Mouse (Mus musculus): Measurements from ENCODE around the gene 4933411K16Rik. TPM values are rescaled to one million over a fixed set of nuclear protein-coding genes. Genes with fewer than 3 reads are reported as not detected.

Gene 4933411K16Rik
- polyA plus RNA-seq, 1 experiment from 2014 or later = not detected

DNA sequence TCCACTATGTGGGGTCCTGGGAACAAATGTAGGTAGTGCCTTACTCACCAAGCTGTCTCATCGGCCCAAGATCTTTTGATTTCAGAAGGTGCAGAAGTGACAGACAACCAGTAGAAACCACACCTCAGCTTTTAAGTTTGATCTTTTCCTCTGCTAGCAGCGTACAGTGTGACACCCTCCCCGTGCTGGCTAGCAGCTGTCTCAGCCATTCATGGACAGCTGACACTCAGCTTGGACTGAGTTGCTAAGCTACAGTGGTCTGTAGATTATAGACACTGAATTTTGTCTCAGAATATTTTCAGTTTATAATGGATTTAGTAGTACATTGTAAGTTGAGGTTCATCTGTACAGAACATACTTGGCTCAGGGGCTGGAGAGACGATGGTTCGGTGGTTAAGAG lies 20.9 kb upstream of the 4933411K16Rik start:
- Histone ChIP-seq H3K36me3 (ENCODE audit: control insufficient read depth, insufficient read depth, low read length) (peaks cover 2% of the 10 kb centered on the region; the same call in 1 of the 2 replicates), H3K27me3 (ENCODE audit: control insufficient read depth, insufficient read depth, low read length) (no peaks in the 10 kb centered on the region), H3K27ac (ENCODE audit: low read depth, low read length) (no peak overlapping the region), H3K4me2 (no peak overlapping the region), H3K4me1 (ENCODE audit: control insufficient read depth, insufficient read depth, low read length) (peaks cover 11% of the 10 kb centered on the region), H3K9ac (ENCODE audit: low read depth, low read length) (no peak overlapping the region), H3K9me3 (replicated peaks; ENCODE audit: control insufficient read depth, low read length) (no peaks in the 10 kb centered on the region), H3K4me3 (ENCODE audit: low read depth, low read length) (no peak overlapping the region)
- ATAC-seq (replicated peaks; ENCODE audit: insufficient number of reproducible peaks, low FRiP score, low TSS enrichment) = no peak
- WGBS (ENCODE audit: insufficient replicate concordance) = 80% methylated on average over 5 of the region's 5 CpGs

DNA sequence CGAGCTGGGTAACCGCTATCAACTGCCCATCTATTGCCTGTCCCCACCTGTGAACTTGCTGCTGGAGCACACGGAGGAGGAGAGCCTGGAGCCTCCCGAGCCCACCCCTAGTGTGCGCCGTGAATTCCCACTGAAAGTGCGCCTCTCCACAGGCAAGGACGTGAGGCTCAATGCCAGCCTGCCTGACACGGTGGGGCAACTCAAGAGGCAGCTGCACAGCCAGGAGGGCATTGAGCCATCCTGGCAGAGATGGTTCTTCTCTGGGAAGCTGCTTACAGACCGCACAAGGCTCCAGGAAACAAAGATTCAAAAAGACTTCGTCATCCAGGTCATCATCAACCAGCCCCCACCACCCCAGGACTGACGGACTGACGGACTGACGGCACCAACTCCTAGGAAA lies 18.4 kb upstream of the 4933411K16Rik start:
- H3K27me3 ChIP-seq (ENCODE audit: control insufficient read depth, insufficient read depth, low read length) = no peaks in the 10 kb centered on the region
- no peak for ATAC-seq (replicated peaks; ENCODE audit: insufficient number of reproducible peaks, low FRiP score, low TSS enrichment)
- no peak overlapping the region for H3K4me3 ChIP-seq (ENCODE audit: low read depth, low read length)
- no peak overlapping the region for H3K4me2 ChIP-seq
- peaks cover 2% of the 10 kb centered on the region; the same call in 1 of the 2 replicates for H3K36me3 ChIP-seq (ENCODE audit: control insufficient read depth, insufficient read depth, low read length)
- 74% methylated on average over 14 of the region's 14 CpGs for WGBS (ENCODE audit: insufficient replicate concordance)
- peaks cover 11% of the 10 kb centered on the region for H3K4me1 ChIP-seq (ENCODE audit: control insufficient read depth, insufficient read depth, low read length)
- H3K9ac ChIP-seq (ENCODE audit: low read depth, low read length) = no peak overlapping the region; the same call in 1 of the 2 replicates
- H3K27ac ChIP-seq (ENCODE audit: low read depth, low read length) = no peak overlapping the region
- H3K9me3 ChIP-seq (replicated peaks; ENCODE audit: control insufficient read depth, low read length) = no peaks in the 10 kb centered on the region

DNA sequence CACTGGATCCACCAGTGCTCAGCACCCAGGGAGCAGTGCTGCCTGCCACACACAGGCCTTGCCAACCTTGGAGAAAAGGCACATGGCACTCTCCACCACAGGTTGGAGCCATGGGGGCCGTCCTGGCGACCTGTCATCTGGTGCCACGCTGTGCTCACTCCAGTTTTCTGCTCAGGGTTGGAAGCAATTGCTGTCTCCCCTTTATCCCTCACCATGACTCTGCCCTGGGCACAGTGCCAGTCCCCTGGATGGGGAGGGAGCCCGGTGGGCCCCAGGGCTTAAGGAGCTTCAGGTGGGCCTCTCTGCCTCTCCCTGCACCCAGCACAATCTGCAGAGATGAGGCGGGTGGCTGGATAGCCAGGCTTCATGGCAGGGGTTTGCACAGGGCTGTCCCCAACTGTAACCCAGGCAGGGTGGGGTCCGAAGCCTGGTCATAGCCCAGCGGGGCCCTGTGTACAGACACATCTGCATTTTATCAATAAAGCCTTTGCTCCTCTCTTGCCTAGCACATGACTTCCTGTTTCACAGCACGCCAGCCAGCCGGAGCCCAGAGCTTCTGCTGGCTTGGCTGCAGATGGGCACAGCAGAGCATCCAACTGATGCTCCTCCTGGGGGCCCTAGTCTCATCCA lies 17.8 kb upstream of the 4933411K16Rik start:
- H3K4me3 ChIP-seq (ENCODE audit: low read depth, low read length) = no peak overlapping the region
- peaks cover 2% of the 10 kb centered on the region; the same call in 1 of the 2 replicates for H3K36me3 ChIP-seq (ENCODE audit: control insufficient read depth, insufficient read depth, low read length)
- H3K9me3 ChIP-seq (replicated peaks; ENCODE audit: control insufficient read depth, low read length) = no peaks in the 10 kb centered on the region
- 59% methylated on average over 9 of the region's 9 CpGs for WGBS (ENCODE audit: insufficient replicate concordance)
- ATAC-seq (replicated peaks; ENCODE audit: insufficient number of reproducible peaks, low FRiP score, low TSS enrichment) = no peak
- H3K27me3 ChIP-seq (ENCODE audit: control insufficient read depth, insufficient read depth, low read length) = no peaks in the 10 kb centered on the region; the same call in 1 of the 2 replicates
- no peak overlapping the region for H3K4me2 ChIP-seq
- no peak overlapping the region for H3K27ac ChIP-seq (ENCODE audit: low read depth, low read length)
- H3K9ac ChIP-seq (ENCODE audit: low read depth, low read length) = no peak overlapping the region; the same call in 1 of the 2 replicates
- peaks cover 11% of the 10 kb centered on the region for H3K4me1 ChIP-seq (ENCODE audit: control insufficient read depth, insufficient read depth, low read length)

DNA sequence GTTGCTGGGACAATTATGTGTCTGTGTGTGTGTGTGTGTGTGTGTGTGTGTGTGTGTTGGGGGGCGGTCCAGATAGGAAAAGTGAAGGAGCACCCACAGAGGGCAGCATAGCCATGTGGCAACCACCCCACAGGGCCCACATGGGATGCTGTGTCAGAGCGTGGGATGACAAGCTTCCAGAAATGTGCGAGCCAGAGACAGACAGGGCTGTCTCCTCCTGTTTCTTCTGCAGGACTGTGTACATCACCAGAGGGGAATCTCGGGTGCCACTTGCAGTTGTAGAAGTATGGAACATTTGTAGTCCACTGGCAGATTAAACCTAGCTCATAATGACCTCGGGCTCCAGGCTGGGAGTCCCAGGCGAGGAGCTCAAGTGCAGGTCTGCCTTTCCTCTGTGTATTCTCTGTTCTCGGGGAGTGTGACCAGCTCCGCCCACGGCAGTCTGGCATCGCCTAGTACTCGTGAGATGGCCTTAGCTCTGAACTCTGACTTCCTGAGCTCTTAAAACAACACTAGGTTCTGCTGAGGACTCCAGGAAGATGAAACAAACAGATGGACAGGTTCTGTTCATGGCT lies 17.1 kb upstream of the 4933411K16Rik start:
- Histone ChIP-seq H3K4me3 (ENCODE audit: low read depth, low read length) (no peak overlapping the region), H3K36me3 (ENCODE audit: control insufficient read depth, insufficient read depth, low read length) (peaks cover 2% of the 10 kb centered on the region; the same call in 1 of the 2 replicates), H3K4me2 (no peak overlapping the region), H3K4me1 (ENCODE audit: control insufficient read depth, insufficient read depth, low read length) (peaks cover 11% of the 10 kb centered on the region), H3K27ac (ENCODE audit: low read depth, low read length) (no peak overlapping the region), H3K27me3 (ENCODE audit: control insufficient read depth, insufficient read depth, low read length) (no peaks in the 10 kb centered on the region; the same call in 1 of the 2 replicates), H3K9me3 (replicated peaks; ENCODE audit: control insufficient read depth, low read length) (no peaks in the 10 kb centered on the region), H3K9ac (ENCODE audit: low read depth, low read length) (no peak overlapping the region)
- WGBS (ENCODE audit: insufficient replicate concordance) = 50% methylated on average over 11 of the region's 11 CpGs
- ATAC-seq (replicated peaks; ENCODE audit: insufficient number of reproducible peaks, low FRiP score, low TSS enrichment) = no peak

DNA sequence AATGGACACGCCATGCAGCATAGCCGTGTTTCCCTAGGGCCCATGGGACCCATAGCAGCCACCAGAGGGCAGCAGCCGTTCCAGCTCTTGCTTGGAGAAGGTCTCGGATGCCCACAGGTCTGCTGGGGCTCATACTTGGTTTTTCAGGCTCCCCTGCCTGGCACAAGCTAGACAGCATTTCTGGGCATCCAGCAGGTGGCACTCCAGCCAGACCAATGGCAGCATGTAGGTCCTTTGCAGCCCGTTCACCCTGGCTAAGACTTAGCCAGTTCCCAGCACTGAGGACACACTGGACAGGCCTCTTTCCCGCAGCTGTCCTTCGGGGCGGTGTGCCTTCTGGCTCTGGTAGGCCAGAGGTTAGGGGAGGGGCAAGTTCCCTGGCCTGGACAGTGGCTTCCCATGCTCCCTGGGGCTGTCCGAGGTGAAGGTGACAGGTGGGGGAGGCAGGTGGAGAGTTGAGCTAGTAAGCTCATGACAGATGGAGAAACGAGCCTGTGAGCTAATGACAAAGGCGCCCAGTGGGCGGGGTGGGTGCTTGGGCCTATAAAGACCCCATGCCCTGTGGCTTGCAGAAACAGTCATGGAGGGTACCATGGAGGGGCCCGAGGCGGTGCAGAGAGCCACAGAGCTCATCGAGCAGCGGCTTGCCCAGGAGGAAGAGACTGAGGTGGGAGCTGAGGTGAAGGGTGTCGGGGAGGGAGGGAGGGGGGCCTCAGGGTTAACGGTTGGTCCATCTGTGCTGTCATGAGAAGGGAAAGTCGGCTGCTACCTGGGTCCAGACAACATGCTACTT lies 16.4 kb upstream of the 4933411K16Rik start, which contains the start of gene Ankrd2:
Ankrd2 (plus strand) TSS at position 545 of the 793 bp plus-strand sequence.
- 65% methylated on average over 19 of the region's 19 CpGs for WGBS (ENCODE audit: insufficient replicate concordance)
- no peak within 1 kb of the TSS for H3K27ac ChIP-seq (ENCODE audit: low read depth, low read length)
- H3K4me2 ChIP-seq = no peak within 1 kb of the TSS
- H3K27me3 ChIP-seq (ENCODE audit: control insufficient read depth, insufficient read depth, low read length) = peaks cover 6% of the 10 kb centered on the region; the same call in 1 of the 2 replicates
- H3K4me1 ChIP-seq (ENCODE audit: control insufficient read depth, insufficient read depth, low read length) = peaks cover 11% of the 10 kb centered on the region
- ATAC-seq (replicated peaks; ENCODE audit: insufficient number of reproducible peaks, low FRiP score, low TSS enrichment) = no peak; the same call in 1 of the 2 replicates
- H3K4me3 ChIP-seq (ENCODE audit: low read depth, low read length) = no peak within 1 kb of the TSS
- H3K9ac ChIP-seq (ENCODE audit: low read depth, low read length) = no peak within 1 kb of the TSS
- H3K9me3 ChIP-seq (replicated peaks; ENCODE audit: control insufficient read depth, low read length) = no peaks in the 10 kb centered on the region
- H3K36me3 ChIP-seq (ENCODE audit: control insufficient read depth, insufficient read depth, low read length) = peaks cover 2% of the 10 kb centered on the region; the same call in 1 of the 2 replicates

DNA sequence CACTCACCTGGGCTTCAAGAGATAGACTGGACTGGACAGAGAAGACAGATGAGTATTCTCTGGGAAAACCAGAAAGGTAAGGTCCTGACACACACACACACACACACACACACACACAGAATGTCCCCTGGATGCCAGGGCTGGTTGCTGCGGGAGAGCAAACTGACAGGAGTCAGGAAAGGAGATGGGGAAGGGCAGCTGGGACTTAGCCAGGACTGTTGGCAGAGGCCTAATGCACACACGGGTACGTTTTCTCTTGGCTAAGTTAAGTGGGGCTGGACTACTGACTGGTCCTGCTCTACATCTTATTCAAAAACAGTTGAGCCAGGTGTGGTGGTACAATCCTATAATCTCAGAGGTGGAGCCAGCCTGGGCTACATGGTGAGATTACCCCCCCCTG lies 15.7 kb upstream of the 4933411K16Rik start:
- Histone ChIP-seq H3K4me3 (ENCODE audit: low read depth, low read length) (no peak overlapping the region), H3K27ac (ENCODE audit: low read depth, low read length) (no peak overlapping the region), H3K4me2 (no peak overlapping the region), H3K36me3 (ENCODE audit: control insufficient read depth, insufficient read depth, low read length) (peaks cover 2% of the 10 kb centered on the region; the same call in 1 of the 2 replicates), H3K4me1 (ENCODE audit: control insufficient read depth, insufficient read depth, low read length) (peaks cover 11% of the 10 kb centered on the region), H3K27me3 (ENCODE audit: control insufficient read depth, insufficient read depth, low read length) (peaks cover 6% of the 10 kb centered on the region; the same call in 1 of the 2 replicates), H3K9ac (ENCODE audit: low read depth, low read length) (no peak overlapping the region), H3K9me3 (replicated peaks; ENCODE audit: control insufficient read depth, low read length) (no peaks in the 10 kb centered on the region)
- no peak for ATAC-seq (replicated peaks; ENCODE audit: insufficient number of reproducible peaks, low FRiP score, low TSS enrichment)
- WGBS (ENCODE audit: insufficient replicate concordance) = 81% methylated on average over 3 of the region's 3 CpGs

DNA sequence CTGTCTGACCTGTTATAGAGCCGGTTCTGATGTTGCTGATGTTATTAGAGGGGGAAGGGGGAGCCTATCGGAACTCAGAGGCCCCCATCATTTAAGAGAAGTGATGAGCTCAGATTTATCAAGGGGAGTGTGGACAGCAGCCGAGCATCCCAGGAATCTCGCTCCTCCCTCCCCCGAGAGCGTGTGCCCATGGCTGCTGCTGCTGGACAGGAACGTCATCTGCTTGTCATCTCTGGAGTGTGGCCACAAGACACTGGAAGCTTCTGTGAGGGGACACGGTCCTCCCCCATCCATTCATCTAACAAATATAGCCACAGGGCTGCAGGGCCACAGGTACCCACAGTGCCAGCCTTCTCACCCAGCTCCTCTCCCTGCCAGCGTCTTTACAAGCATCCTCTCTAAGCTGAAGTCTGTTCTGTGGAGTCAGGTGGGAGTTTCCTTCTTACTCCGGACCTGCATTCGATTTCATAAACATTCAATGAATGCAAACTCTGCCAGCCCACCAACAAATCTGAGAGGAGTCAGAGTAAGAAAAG lies 14.8 kb upstream of the 4933411K16Rik start:
- 52% methylated on average over 11 of the region's 11 CpGs for WGBS (ENCODE audit: insufficient replicate concordance)
- no peak overlapping the region for H3K4me3 ChIP-seq (ENCODE audit: low read depth, low read length)
- peaks cover 11% of the 10 kb centered on the region for H3K4me1 ChIP-seq (ENCODE audit: control insufficient read depth, insufficient read depth, low read length)
- H3K4me2 ChIP-seq = no peak overlapping the region
- peaks cover 6% of the 10 kb centered on the region; the same call in 1 of the 2 replicates for H3K27me3 ChIP-seq (ENCODE audit: control insufficient read depth, insufficient read depth, low read length)
- no peak overlapping the region for H3K27ac ChIP-seq (ENCODE audit: low read depth, low read length)
- no peaks in the 10 kb centered on the region for H3K9me3 ChIP-seq (replicated peaks; ENCODE audit: control insufficient read depth, low read length)
- H3K9ac ChIP-seq (ENCODE audit: low read depth, low read length) = no peak overlapping the region
- H3K36me3 ChIP-seq (ENCODE audit: control insufficient read depth, insufficient read depth, low read length) = peaks cover 2% of the 10 kb centered on the region; the same call in 1 of the 2 replicates
- no peak for ATAC-seq (replicated peaks; ENCODE audit: insufficient number of reproducible peaks, low FRiP score, low TSS enrichment)

DNA sequence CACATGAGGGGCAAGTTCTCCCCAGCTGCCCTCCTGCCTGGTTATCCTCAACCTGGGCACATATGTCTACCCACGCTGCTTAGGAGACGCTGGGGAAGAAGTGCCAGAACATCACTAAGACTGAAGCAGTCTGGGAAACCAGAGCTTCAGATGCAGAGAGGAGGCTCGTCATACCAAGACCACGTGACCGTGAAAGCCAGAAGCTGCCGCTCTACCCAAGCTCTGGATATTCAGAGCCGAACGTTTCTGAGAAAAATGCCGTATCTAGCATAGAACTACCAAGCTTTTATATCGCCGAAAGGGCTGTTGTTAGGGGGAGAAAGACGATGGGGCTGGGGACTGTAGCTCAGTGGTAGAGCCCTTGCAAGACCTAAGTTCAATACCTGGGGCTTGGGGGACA lies 13.7 kb upstream of the 4933411K16Rik start:
- ATAC-seq (replicated peaks; ENCODE audit: insufficient number of reproducible peaks, low FRiP score, low TSS enrichment) = no peak
- H3K9ac ChIP-seq (ENCODE audit: low read depth, low read length) = no peak overlapping the region
- H3K27me3 ChIP-seq (ENCODE audit: control insufficient read depth, insufficient read depth, low read length) = peaks cover 6% of the 10 kb centered on the region; the same call in 1 of the 2 replicates
- peaks cover 2% of the 10 kb centered on the region; the same call in 1 of the 2 replicates for H3K36me3 ChIP-seq (ENCODE audit: control insufficient read depth, insufficient read depth, low read length)
- peaks cover 11% of the 10 kb centered on the region for H3K4me1 ChIP-seq (ENCODE audit: control insufficient read depth, insufficient read depth, low read length)
- H3K27ac ChIP-seq (ENCODE audit: low read depth, low read length) = no peak overlapping the region
- no peaks in the 10 kb centered on the region for H3K9me3 ChIP-seq (replicated peaks; ENCODE audit: control insufficient read depth, low read length)
- no peak overlapping the region for H3K4me3 ChIP-seq (ENCODE audit: low read depth, low read length)
- 86% methylated on average over 12 of the region's 12 CpGs for WGBS (ENCODE audit: insufficient replicate concordance)
- no peak overlapping the region for H3K4me2 ChIP-seq
